Mouse (Mus musculus): Measurements from ENCODE around the gene Prkar2a.
A peak's percentile ranks its signal among the peaks of the same experiment; 100 is the strongest.
"Not testable (repeated sequence)": the region's sequence is repeated elsewhere in the genome, so short reads cannot be mapped to it uniquely, and the experiment has no call there.

Gene Prkar2a

DNA sequence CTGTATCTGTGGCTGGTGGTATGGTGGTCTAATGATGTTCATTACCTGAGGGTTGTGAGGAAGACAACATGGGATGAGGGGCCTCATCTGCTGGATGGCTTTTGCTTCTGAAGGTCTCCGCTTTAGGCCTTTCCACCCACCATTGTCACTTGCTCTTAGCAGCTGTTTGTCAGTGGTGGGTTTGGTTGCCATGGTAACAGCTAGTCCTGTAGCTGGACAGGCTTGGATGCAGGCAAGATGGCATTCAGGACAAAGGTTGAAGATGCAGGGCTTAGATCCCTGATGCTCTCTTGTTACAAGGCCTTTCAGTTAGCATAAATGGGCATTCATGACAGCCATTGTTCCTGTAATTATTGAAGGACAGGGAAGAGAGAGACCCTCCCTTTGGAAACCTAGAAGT, at the start of gene Prkar2a:
Gene Prkar2a (plus strand): TSS at position 209 of the 400 bp plus-strand sequence.
- no peak for DNase-seq (ENCODE audit: low spot score)

DNA sequence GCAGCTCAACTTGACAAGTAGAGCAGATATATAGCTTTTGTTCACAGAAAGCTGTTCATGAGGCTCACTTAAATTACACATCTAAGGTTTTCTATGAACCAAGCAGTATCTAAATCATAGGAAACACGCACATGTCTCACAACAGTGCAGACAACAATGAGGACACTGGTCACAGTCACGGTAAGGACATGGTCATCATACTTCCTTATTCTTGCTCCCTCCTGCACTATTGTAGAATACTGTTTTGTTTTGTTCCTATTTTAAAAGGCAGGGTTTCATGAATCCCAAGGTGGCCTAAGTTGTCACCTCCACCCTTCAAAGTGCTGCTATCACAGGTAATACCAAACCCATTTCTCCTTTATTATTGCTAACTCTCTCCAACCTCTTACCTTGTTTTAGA, 49.3 kb upstream of the Prkar2a start:
- DNase-seq (ENCODE audit: low spot score), result no peak

DNA sequence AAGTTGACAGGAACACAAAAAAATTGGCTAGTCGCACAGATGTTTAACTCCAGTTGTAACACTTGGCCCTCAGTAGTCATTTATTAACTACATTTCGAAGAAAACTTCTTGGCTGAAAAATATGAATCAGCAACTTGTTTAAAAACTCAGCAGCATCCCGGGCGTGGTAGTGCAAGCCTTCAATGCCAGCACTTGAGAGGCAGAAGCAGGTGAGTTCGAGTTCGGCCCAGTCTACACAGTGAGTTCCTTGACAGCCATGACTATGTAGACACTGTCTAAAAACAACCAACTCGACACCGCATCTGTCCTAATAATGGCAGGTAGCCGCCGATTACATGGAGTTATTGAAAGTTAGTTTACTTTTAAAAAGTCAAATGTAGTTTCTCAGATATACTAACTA, 40.9 kb upstream of the Prkar2a start:
- DNase-seq (ENCODE audit: low spot score), result no peak

DNA sequence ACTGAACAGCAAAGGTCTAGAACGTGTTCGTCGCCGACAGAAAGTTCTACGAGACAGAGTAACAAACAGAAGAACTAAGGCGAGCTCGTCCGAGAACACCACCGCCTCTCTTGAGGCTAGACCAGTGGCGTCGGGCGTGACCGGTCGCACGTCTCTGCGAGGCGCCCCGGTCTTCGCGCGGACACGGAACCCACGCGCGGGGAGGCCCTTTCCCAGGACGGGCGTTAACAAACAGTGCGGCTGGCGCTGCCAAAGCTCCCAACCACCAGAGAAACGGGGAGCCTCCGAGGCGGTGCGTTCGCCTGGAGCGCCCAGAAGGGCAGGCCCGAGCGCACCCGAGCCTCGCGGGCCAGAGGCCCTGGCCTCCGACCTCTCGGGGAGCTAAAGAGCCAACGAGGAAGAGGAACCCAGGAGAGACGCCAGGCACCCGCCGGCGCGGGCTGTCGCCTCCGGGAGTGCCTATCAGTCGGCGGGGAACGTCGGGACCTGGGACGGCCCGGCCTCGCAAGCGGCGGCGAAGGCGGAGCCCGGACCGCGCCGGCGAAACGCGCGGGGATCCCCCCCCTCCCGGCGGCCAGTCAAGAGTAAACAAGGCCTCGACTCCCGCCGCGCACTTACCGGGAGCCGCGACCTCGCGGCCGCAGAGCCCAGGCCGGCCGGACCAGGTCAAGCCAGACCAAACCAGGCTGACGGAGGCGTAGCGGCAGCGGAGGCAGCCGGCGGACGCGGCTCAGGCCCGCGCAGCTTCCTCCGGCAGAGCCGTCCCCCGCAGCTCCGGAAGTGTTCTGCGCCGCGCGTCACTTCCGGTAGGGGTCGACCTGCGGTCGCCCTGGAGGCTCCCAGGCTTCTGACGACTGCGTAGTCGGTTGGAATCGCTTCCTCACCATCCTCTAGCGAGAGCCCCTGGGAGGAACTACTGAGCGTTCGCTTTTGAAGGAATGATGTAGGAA, 40.2 kb upstream of the Prkar2a start, which contains the start of gene Arih2:
Gene Arih2 (minus strand): TSS at position 776 of the 950 bp plus-strand sequence.
- peak; percentile 74 for DNase-seq (ENCODE audit: low spot score)

DNA sequence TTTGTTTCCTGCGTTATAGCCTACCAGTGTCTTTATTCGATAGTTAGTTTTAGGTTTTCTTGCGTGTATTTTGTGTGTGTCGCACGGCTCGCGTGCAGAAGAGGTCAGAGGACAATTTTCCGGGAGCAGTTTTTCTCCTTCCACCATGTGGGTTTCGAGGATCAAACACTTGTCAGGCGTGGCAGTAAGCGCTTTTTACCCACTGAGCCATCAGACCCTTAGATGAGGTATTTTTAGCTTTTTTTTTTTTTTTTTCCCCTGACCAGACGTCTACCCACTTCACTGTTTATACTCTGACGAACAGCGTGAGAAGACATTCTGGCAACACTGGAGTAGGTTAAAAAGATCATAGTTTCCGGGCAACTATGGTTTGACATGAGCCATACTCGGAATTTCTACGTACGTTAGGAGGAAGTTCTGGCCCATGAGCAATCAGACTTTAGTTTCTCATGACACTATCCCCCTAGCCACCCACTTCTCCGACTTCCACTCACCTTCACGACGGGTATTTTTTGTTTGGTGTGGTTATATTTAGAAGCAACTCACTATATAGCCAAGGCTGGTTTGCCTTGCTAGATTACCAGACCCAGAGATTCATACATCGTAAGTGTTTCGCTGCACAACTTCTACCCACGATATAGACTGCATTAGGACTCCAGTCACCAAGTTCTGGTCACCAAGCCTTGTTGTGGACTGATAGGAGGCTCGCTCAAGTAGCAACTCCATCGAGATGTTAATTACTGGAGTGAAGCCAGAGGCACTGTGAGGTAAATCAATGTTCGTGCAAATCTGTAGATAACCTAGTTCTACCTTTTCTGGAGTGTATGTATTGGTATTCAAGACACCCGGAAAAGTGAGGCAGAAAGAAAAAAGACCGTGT, 39.3 kb upstream of the Prkar2a start:
- no peak for DNase-seq (ENCODE audit: low spot score)

DNA sequence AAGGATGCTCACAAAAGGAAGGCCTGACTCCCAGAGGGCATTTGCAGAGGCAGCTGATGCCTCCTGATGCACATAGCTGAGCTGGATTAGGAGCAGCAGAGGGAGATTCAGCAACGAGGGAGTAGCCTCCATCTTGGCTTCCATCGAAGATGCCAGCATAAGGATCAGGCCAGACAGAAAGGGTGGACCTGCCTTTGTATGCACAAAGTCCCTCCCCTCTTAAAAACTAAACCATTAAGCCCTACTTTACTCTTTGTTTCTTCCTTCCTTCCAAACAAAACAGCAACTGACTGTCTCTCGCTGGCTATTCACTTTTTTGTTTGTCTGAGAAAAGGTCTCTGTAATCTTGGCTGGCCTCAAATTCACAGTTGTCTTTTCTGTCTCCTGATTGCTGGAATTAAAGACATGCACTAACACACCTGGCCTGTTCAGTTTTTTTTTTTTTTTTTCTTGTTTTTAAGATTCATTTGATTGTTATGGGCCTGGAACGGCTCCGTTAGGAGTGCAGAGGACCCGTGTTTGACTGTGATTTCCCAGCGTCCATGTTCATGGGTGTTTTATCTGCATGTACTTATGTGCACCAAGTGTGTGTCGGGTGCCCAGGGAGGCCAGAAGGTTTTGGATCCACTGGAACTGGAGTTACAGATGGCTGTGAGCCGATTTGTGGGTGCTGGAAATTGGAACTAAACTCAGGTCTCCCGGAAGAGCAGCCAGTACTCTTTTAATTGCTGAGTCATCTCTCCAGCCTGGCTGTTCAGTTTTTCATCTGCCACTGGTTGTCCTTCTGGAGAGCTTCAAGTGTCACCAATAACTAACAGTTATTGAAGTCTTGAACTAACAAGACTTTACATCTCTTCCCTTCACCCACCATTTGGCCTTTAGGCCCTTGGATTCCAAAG, 34.3 kb upstream of the Prkar2a start:
- no peak for DNase-seq (ENCODE audit: low spot score)

DNA sequence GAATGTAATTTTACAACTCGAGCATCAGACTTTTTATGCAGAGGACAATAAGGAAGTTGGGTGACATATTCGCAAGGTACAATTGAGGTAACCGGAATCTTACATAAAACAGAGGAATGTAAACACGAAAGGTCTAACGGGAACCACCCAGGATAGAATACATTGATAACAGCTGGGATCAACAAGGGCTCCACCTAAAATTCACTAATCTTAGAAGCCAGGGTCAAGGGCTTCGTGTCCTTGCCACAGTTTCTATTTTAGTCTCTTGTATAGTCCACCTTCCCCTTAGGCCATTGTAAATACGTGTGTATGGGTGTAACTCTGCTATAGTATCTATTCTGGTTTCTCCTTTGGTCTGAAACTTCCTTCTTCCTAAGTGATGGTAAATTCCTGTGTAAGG, 33.2 kb upstream of the Prkar2a start:
- DNase-seq (ENCODE audit: low spot score), result not testable (repeated sequence)

DNA sequence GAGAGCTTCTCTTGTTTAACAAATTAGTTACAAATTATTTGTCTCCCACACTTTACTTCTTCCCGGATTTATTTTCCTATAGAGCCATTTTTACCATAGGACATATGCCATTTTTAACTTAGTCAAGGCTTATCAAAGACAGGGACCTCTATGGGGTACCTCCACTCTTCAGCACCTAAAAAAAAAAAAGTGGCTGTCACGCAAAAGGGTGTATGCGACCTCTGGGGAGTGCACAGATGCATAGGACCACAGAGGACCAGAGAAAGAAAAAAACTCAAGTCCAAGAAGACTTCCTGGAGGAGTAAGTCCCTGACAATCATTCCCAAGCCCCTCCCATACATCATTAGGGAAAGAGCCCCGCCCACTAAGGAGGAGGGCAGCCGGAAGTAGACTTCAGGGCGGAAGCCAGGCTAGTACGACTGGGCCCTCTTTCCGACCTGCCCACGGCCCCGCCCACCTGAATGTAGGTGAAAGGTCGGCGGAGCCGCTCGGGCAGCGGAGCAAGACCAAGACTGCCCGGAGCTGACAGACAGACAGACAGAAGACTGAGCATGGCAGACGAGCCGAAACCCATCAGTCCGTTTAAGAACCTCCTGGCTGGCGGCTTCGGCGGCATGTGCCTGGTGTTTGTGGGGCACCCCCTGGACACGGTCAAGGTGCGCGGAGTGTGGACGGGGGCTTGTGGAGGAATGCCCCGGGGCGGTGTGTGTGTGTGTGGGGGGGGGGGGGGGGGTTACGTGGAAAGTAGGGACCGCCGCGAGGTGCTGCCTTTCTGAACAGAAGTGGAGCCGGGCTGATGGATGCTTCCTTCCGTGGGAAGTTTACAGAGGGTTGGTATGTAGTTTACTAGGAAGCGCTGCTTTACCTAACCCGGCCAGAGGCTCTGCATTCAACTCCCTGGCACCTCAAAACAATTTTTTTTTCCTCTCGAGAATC, 27.2 kb upstream of the Prkar2a start, which contains the start of gene Slc25a20:
Gene Slc25a20 (plus strand): TSS at position 412 of the 936 bp plus-strand sequence.
- peak; percentile 52 for DNase-seq (ENCODE audit: low spot score)

DNA sequence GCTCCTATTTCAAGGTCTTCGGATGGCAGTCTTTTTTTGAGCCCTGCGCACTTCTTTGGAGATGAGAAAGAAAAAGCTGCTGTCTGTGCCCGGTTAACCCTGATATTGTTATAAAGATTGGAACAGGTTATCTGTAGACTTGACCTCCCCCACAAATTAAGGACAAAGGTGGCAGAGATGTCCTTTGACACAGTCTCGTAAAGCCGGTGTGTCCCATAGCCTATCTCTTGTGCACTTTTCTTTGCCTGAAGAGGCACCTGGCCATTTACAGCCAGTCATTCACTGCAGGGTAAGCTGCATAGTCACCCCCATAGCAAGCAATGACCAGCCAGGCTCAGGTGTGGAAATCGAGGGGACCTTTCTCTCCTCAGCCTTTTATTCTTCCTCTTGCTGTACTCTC, 26.5 kb upstream of the Prkar2a start:
- DNase-seq (ENCODE audit: low spot score), result no peak

DNA sequence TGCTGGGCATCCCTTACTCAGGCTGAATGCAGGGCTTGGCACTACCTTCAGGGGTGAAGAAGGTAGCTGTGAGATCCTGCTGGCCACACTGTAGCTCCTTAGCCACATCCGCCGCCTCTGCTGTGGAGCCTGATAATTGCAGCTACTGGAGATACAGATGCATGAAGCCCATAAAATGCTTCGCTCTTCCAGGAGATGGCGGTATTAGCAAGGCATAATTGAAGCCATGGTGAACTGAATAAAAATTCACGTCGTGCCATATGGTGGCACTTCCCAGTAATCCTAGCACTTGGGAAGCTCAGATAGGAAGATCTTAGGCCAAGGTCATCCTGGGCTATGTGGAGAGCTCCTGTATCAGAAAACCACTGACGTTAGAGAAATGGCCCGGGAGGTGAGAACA, 19.2 kb upstream of the Prkar2a start:
- DNase-seq (ENCODE audit: low spot score), result no peak

DNA sequence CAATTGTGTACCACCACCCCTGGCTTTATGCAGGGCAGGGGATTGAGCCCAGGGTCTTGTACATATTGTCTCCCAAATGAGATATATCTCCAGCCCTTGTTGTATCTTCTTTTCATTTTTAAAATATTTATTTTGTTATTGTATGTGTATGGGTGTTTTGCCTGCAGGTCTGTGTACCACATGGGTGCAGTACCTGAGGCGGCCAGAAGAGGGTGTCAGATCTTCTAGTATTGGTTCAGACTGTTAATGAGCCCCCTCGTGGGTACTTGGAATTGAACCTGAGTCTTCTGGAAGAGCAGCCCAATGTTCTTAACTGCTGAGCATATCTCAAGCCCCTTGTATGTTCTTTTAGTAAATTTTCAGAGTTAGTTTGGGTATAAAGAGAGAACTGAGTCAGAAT, 16.0 kb upstream of the Prkar2a start:
- DNase-seq (ENCODE audit: low spot score), result no peak

DNA sequence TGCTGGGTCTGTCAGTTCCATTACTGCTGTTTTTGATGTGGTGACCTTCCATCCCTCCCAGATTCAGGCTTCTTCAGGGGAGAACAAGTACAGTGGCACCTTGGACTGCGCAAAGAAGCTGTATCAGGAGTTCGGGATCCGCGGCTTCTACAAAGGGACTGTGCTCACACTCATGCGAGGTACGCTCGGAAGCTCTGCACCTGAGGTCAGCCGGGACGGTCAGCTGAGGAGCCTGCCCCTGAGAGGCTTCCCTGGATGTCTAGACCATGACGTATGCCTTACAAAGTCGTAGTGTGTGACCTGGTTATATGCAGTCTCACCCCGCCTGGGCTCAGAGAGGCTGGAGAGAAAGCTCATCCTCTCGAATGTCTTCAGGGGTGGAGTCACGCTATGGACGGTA, 9.1 kb upstream of the Prkar2a start:
- no peak for DNase-seq (ENCODE audit: low spot score)

DNA sequence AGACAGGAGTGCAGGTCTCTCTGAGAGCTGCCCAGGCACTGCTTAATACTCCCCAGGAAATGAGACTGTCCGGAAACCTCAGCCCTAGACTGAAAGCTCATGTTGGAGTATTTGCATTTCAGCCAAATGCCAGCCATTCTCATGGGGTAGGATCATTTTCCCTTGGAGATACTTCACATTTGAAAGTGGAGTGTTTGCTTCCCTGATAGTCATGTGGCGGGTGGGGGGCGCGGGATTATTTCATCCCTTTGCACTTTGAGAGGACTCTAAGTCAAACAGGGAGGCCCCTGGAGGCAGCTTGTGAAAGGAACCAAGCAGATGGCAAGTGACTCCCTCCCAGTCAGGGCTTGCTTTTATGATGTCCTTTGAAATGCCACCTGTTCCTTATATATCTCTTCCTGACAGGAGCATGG, 2.6 kb upstream of the Prkar2a start:
- no peak for DNase-seq (ENCODE audit: low spot score)

DNA sequence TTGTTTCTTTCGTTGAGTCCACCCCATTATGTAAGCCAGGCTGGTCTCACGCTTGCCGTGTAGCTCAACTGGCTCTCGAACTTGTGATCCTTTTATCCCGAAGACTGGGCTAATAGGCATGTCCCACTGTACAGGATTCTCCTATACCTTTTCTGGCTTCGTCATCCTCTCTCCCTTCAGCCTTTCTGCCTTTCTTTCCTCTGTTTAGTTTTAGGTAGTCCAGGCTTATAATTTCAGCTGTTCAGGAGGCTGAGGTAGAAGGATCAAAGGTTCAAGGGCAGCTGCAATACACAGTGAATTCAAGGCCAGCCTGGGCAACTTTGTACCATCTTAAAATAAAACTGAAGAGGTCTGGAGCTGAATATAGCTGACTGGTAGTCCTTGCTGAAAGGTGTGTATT, 1.9 kb upstream of the Prkar2a start:
- no peak for DNase-seq (ENCODE audit: low spot score)

DNA sequence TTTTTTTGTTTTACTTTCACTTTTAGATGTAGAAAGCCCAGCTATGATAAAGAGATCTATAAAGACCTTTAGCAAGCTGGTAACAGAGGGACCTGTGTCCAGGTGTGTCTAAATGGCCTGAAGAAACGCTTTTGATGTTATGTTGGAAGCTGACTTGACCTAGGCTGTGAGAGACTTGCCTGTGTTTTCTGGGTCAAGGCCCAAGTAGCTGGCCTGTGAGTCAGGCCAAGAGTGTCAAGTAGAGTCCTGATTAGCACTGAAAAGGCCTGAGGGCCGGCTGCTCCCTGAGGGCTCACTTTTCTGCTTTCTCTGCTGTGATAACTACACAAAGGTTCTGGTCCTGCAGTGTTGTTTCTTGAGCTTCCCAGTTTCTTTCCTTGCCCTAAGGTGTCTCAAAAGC, 1.4 kb upstream of the Prkar2a start:
- no peak for DNase-seq (ENCODE audit: low spot score)

DNA sequence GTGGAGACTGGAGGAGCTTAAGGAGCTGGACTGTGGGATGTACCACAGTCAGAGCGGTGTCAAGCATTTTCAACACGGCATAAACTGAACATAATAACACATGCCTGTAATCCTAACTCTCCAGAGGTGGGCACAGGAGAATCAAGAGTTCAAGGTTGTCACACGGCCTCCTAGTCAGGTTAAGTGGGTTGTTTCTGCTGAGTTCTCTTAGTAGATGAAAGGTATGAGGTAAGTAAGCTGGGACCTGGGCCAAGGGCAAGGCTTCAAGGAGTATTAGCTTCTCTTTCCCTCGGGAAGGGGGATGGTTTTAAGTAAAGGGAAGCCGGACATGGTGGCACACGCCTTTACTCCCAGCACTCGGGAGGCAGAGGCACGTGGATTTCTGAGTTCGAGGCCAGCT, 663 bp upstream of the Prkar2a start:
- no peak for DNase-seq (ENCODE audit: low spot score)

DNA sequence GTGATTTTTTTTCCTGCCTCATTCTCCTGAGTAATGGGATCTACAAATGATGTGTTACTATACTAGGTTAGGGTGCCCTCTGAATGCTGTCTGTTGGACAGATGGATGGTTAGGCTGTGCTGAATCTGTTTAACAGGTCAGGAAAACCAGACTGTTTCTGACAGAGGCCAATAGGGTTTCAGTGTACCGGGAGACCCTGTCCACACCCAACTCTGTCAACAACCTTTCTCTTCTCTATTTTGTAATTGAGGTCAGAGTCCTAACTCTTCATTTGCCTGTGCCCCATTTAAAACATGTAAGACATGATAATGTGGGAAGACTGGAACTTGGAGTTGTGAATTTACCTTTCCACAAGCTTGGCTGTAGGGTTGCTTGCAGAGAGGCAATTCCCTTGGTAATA, 879 bp downstream of the Prkar2a start:
- DNase-seq (ENCODE audit: low spot score), result no peak

DNA sequence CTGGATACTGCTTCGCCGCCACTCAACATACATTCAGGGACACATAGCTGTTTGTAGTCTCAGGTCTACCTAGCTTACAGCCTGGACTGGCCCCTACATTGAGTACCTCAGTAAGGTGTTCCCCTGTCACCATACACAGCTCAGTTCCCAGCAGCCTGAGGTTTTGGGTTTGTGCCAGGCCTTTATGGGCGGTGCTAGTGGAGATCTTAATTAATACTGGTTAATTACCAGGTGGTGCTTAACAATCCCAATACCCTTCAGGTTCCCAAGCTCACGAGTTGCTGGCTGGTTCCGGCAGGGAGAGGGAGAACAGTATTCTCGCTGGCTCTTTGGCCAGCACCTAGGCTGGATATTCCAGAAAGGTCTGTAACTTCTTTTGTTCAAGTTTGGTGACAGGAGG, 1.8 kb downstream of the Prkar2a start:
- no peak for DNase-seq (ENCODE audit: low spot score)

DNA sequence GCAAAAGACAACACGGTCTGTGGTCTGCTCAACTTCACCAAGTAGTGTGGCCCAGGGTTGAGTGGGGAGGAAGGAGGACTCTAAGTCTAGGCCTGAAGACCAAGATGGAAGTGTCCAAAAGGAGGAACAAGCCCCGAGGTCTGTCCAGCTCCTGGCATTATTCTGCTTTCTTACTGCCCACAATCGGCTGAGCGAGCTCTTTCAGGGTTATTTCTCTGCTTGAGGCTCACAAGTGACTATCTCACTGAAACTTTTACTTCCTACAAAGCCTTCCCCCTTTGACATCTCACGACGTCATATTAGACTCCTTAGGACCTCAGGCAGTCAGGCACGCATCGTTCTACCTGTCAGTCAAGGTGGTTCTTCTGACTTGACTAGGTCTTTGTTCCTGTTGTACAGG, 2.3 kb downstream of the Prkar2a start:
- peak; percentile 36 for DNase-seq (ENCODE audit: low spot score)

DNA sequence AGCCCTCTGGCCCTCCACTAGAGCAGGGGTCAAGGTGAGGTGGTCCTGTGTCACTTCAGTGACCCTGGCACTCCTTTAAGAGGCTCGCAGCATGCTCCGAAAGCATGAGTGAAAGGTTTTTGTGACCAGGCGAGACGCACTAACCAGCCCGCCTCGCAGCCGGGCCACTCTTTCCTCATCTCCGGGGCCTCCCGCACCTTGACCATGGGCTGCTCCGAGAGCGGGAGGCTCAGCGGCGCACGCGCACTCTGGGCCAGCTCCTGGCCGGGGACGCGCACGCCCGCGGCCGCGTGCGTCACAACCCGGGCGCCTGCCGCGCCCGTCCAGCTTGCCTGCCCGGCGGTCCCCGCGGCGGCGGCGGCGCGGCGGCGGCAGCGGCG, 2.7 kb downstream of the Prkar2a start:
- peak; percentile 63 for DNase-seq (ENCODE audit: low spot score)

Measured in layer of hippocampus, adult 9-10 months (tissue).